Mouse (Mus musculus) cerebellum, adult 2 months (tissue): ENCODE data around the gene Rsrc1. TPM values are rescaled to one million over a fixed set of nuclear protein-coding genes. Genes with fewer than 3 reads are reported as not detected.

ENCODE experiments used
- DNase-seq, 2 experiments: peaks; one replicate each; pipeline ENCODE4 v3.0.0; 2021
- H3K27ac ChIP-seq: fragments of 200-500 bp; 2 replicates; pipeline ENCODE4 v1.5.1; 2012; ENCODE audit warnings: low read length, control low read depth, inconsistent platforms; ENCODE audit not compliant: insufficient read depth
- H3K27me3 ChIP-seq: fragments of 200-500 bp; 2 replicates; pipeline ENCODE4 v1.6.1; 2012; ENCODE audit warnings: inconsistent platforms, mild to moderate bottlenecking, low read length, moderate library complexity; ENCODE audit not compliant: control insufficient read depth, insufficient read depth
- H3K4me1 ChIP-seq: fragments of 200-500 bp; 2 replicates; pipeline ENCODE4 v1.6.1; 2011; ENCODE audit warnings: low read length; ENCODE audit not compliant: control insufficient read depth, insufficient read depth
- H3K4me3 ChIP-seq: fragments of 200-500 bp; replicated peaks from 2 replicates; pipeline ENCODE3; 2011; ENCODE audit warnings: mild to moderate bottlenecking, low read depth, low read length, control low read depth; ENCODE audit not compliant: insufficient read depth
- CTCF ChIP-seq: fragments of 200-500 bp; IDR thresholded peaks from 2 replicates; pipeline ENCODE4 v1.5.1; 2011; ENCODE audit warnings: low read depth, mild to moderate bottlenecking, control low read depth, low read length, moderate library complexity, borderline replicate concordance; ENCODE audit not compliant: insufficient read depth
- POLR2A ChIP-seq: fragments of 200-500 bp; IDR thresholded peaks from 2 replicates; pipeline ENCODE4 v1.6.1; 2011; ENCODE audit warnings: low read length, control low read depth, borderline replicate concordance; ENCODE audit not compliant: insufficient read depth
- WGBS: fragments of 180-500 bp; shearing (Covaris S2); methylation state at CpG from one replicate; pipeline ENCODE4 v1.1.7; 2018; 5-methylcytosine and 5-hydroxymethylcytosine counted together
- polyA plus RNA-seq: library from polyadenylated mRNA; depleted of rRNA; stranded (reverse); fragments of >200 nt; gene quantifications from 2 replicates; pipeline ENCODE4 v1.2.3, GENCODE M21; 2012

The Rsrc1 gene
- polyA plus RNA-seq, 1 experiment, result 27.0 TPM

DNA sequence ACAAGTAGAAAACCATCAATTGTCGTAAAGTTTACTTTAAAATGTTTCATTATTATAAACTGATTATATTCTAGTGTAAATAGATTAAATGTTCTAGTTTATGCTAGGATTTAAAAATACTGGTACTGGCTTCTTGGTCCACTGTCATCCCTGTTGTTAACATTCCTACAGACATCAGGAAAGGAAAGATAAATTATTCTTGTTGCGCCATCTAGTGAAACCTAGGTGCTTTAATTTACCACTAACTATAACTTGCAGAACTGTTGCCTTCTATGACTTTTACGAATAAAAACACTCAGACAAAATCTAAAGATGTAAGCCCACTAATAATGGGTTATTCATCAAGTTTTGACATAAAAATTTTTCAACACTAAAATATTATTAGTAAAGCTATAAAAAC lies 286.3 kb downstream of the Rsrc1 start:
- 67% methylated on average over 3 of the region's 3 CpGs for whole genome bisulfite sequencing
- Histone ChIP-seq H3K4me1 (no peaks in the 10 kb centered on the region), H3K27ac (no peak overlapping the region), H3K27me3 (no peaks in the 10 kb centered on the region), H3K4me3 (no peak overlapping the region)
- peak in 1 of 2 experiments; percentile 5 for DNase-seq
- TF ChIP-seq POLR2A (no peak), CTCF (no peak)

DNA sequence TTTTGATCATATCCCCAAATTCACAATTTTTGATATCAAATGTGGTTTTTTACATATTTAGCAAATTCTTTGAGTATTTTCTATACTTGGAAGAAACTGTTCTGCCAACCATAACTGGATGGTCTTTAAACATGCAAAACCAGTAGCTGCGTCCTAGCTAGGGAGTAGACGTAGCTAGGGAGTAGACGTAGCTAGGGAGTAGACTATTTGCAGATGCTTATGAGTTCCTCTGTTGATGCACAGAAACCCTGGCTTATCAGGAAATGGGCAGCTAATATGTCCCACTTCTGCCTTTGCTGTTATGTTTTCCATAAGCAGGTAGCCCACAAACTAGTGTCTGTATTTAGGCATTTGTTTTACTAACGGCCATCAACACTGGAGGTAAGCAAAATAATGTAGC lies 298.6 kb downstream of the Rsrc1 start:
- H3K27me3 ChIP-seq, result no peaks in the 10 kb centered on the region
- 91% methylated on average over 4 of the region's 4 CpGs for WGBS
- no peak overlapping the region for H3K4me3 ChIP-seq
- no peaks in the 10 kb centered on the region for H3K4me1 ChIP-seq
- DNase-seq, result no peak
- TF ChIP-seq CTCF, result no peak
- TF ChIP-seq POLR2A, result no peak
- H3K27ac ChIP-seq, result no peak overlapping the region

DNA sequence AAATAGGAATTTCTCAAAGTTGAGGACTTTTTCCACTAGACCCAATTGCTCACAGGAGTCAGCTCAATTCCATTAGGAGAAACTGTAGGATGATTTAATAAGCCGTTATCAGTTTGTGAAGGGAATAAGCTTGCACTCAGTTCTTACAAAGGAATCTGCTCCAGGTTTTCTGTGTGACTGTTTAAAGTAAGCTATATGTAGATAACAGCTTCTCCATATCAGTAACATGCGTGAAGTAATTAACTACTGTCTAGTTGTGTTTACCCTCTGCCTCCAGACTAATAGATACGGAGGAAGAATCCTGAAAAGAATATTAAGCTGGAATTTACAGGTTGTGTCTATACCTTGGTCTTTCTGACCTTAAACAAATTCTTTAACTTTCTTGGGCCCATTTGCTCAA lies 299.1 kb downstream of the Rsrc1 start:
- TF ChIP-seq POLR2A, result no peak
- TF ChIP-seq CTCF, result no peak
- Histone ChIP-seq H3K27me3 (no peaks in the 10 kb centered on the region), H3K27ac (no peak overlapping the region), H3K4me3 (no peak overlapping the region), H3K4me1 (no peaks in the 10 kb centered on the region)
- no peak for DNase-seq
- WGBS, result 88% methylated on average over 3 of the region's 3 CpGs

DNA sequence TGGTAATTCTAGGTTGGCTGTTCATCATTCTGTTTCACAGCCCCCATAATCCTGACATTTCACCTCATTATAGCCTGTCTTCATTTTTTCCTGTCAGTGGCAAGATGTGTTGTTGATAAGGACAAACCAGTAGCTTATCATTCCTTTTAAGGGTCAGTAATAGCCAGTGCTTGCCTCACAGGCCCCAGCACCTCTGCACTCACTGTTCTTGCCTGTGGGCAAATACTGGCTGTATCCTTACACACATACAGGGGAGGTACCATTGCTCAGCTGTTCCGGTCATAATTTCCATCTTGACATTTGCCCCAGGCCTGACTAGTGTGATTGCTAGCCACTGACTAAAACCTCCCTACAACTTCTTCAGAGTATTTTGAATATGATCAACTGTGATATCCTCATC lies 302.8 kb downstream of the Rsrc1 start:
- Histone ChIP-seq H3K27me3 (no peaks in the 10 kb centered on the region), H3K27ac (no peak overlapping the region), H3K4me3 (no peak overlapping the region), H3K4me1 (no peaks in the 10 kb centered on the region)
- no peak for DNase-seq
- 95% methylated on average over 1 of the region's 1 CpGs for WGBS
- TF ChIP-seq POLR2A, result no peak
- no peak for TF ChIP-seq CTCF

DNA sequence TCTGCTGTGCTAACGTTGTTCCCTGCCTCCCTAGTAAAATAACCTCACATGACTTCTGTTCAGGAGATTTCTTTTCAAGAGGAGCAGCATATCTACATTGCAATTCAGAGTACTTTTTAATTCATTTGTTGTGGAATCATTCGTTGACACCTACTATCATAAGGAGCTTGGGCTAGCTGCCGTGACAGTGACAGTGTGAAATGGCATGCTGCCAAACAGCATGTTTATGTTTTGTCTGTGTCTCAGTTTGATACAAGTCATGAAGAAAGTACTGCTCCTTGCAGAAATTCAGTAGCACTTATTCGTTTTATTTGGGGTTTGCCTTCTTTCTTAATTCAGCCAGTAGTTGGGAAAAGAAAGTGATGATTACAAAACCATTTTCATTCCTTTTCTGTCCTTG lies 303.7 kb downstream of the Rsrc1 start:
- Histone ChIP-seq H3K27me3 (no peaks in the 10 kb centered on the region), H3K4me3 (no peak overlapping the region), H3K27ac (no peak overlapping the region), H3K4me1 (no peaks in the 10 kb centered on the region)
- WGBS, result 14% methylated on average over 4 of the region's 4 CpGs
- DNase-seq, result peak in 1 of 2 experiments; percentile 22
- TF ChIP-seq CTCF (no peak), POLR2A (no peak)

DNA sequence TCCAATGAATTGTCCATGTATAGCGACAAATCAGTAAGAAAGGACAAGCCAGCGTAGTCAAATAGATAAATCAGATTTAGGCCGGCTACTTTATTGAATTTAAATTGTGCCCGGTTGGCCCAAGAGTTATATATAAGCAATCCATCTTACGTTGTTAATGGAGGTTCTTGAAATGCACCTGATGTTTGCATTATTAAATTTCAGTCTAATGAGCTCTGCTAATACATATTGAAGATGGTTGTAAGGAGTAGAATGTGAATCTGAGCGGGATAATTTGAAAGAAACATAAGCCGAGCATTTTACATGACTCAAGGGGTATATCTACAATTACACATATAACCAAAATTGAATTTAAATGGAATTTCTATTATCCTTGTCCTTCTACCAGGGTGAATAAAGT lies 307.5 kb downstream of the Rsrc1 start:
- TF ChIP-seq CTCF (no peak), POLR2A (no peak)
- Histone ChIP-seq H3K4me3 (no peak overlapping the region), H3K27ac (no peak overlapping the region), H3K4me1 (no peaks in the 10 kb centered on the region), H3K27me3 (no peaks in the 10 kb centered on the region)
- WGBS, result 95% methylated on average over 7 of the region's 7 CpGs
- no peak for DNase-seq

DNA sequence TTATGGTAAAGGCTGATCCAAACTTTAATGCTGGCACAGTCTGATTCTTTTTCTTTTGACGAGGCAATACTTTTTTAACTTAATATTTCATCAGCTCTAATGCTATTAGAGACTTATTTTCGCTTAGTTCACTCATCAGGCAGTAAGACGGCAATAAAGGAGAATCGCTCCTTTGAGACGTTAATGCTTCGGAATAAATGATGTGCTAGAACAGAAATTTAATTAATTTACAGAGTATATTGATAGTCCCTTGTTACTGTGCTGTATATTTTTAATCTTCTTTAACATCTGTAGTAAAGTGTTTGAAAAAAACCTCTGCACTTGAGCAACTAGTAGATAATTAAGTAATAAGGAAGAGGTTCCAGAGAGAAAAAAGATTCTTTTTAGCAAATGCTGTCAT lies 308.3 kb downstream of the Rsrc1 start:
- no peak overlapping the region for H3K4me3 ChIP-seq
- no peak for DNase-seq
- 88% methylated on average over 6 of the region's 6 CpGs for WGBS
- no peaks in the 10 kb centered on the region for H3K4me1 ChIP-seq
- H3K27ac ChIP-seq, result no peak overlapping the region
- no peaks in the 10 kb centered on the region for H3K27me3 ChIP-seq
- TF ChIP-seq CTCF, result no peak
- no peak for TF ChIP-seq POLR2A

DNA sequence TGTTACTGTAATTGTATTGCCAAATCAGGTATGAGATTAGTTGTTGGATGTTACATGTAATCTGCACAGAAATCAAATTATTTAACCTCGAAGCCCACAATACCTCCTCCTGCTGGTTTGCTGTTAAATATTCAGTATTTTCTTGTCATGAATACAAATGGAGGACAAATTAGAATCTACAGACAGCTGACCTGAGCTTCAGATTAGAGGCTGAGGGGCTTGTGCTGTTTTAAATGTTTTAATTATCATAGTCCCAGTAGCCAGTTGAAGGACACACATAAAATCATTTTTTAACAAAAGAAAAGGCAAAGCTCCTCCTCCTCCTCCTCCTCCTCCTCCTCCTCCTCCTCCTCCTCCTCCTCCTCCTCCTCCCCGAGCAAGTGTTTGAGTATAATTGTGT lies 327.5 kb downstream of the Rsrc1 start:
- 38% methylated on average over 1 of the region's 2 CpGs for WGBS
- H3K27ac ChIP-seq, result no peak overlapping the region
- TF ChIP-seq CTCF (no peak), POLR2A (no peak)

DNA sequence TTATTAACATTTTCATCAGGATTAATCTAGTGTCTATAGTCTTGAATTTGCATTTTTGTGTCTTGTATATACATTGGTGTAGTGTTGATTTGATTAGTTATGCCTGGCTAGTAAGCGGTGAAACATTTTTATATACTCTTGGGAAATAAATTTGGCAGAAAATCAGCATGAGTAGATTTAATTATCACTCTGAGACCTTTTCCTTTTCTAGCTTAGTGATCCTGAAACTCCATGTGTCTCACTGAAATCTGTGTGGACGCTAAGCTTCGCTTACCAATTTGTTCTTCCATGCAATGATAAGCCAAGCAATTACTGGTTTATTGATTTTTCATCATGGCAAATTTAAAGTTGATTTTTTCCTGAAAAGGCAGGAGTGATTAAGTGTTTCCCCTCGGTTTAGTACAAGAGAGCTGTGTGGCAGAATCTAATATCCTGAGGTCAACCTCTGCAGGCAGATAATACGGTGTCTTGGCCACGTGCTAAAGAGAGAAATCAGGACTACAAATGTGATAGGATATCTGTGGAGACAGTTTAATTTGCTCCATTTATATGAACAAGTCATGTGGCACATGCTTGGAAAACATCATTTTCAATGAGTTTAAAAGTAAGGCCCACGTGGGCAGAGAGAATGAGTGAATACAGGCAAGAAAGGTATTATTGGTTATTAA lies 328.6 kb downstream of the Rsrc1 start:
- Histone ChIP-seq H3K27ac (no peak overlapping the region), H3K4me1 (no peaks in the 10 kb centered on the region), H3K27me3 (no peaks in the 10 kb centered on the region), H3K4me3 (no peak overlapping the region)
- TF ChIP-seq CTCF (no peak), POLR2A (no peak)
- no peak for DNase-seq
- 37% methylated on average over 7 of the region's 7 CpGs for WGBS

More for the DNA sequence above, 327.5 kb downstream of the Rsrc1 start:
- no peaks in the 10 kb centered on the region for H3K4me1 ChIP-seq
- DNase-seq, result no peak
- H3K4me3 ChIP-seq, result no peak overlapping the region
- no peaks in the 10 kb centered on the region for H3K27me3 ChIP-seq
